Mouse (Mus musculus) c-Kit-positive CD71-negative TER-119-negative erythroid progenitor cells, embryonic 14.5 days (primary cell): ENCODE results near the gene Ctns.
A peak's percentile ranks its signal among the peaks of the same experiment; 100 is the strongest.

Experiments used
- DNase-seq: peaks from one replicate; pipeline ENCODE4 v3.0.0-alpha.2; 2013; ENCODE audit warnings: low read depth

Ctns gene

GRCm38 (mm10) chr11:73198603-73199229, at the start of gene Ctns:
Gene Ctns, minus strand, starts transcription at chr11:73199042.
- DNase-seq: peak; percentile 74

DNA sequence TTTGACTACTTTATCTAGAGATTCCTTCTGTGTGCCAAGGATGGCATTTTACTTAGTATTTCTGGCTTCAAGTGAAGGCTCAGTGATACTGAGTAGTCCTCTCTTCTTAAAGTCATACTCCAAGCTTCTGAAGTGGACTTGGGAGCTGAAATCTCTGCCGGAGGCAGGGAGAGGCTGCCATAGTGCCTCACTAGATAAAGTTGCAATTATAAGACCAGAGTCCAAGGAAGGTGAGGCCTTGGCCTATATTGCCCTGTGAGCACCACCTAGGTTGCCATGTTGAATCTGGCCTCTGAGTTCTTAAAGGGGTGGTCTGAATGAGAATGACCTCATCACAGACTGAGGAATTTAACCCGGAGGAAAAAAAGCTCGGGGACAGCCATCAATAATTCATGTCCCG, 43.9 kb upstream of the Ctns start:
- DNase-seq: no peak

DNA sequence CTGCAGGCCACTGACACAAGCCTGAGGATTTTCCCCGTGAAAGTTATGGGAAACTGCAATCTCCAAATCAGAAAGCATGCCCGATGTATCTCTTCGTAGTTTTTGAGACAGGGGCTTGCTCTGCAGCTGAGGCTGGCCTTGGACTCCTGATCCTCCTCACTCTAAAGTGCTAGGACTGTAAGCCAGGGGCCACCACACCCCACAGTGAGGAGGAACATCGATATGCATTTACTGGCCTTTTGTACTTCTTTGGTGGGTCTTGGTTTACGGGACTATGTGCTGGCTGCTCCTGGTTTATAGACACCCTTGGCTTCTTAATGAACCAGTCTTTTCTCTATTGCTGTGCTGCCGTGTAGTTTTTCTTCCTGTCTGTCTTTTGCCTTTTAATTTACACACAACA, 43.4 kb upstream of the Ctns start:
- no peak for DNase-seq

- no peak for DNase-seq
Measured at GRCm38 (mm10) chr11:73236731-73237130, 37.9 kb upstream of the Ctns start.

- DNase-seq: no peak
Measured at GRCm38 (mm10) chr11:73235990-73236701, 37.3 kb upstream of the Ctns start.

DNA sequence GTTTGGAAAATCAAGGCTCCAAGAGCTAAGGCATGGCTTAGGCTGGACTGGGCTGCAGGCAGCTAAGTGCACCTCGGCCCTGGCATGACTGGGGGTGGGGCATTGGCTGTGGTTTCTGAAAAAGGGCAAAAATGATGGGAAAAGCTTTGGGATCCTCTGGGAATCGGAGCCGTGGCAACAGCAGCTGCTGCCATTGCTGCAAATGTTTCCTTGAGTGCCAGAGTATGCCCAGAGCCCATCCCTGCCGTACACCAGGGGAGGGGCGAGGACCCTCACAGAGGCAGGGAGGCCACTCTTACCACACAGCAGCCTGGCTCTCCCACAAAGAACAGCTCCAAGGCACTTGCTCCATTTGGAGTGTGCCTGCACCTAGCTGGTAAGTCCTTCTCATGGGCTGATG, 35.1 kb upstream of the Ctns start, which contains the start of gene Trpv1:
TSS of gene Trpv1 (plus strand) at position 301 of the 400 bp plus-strand sequence.
- no peak for DNase-seq

DNA sequence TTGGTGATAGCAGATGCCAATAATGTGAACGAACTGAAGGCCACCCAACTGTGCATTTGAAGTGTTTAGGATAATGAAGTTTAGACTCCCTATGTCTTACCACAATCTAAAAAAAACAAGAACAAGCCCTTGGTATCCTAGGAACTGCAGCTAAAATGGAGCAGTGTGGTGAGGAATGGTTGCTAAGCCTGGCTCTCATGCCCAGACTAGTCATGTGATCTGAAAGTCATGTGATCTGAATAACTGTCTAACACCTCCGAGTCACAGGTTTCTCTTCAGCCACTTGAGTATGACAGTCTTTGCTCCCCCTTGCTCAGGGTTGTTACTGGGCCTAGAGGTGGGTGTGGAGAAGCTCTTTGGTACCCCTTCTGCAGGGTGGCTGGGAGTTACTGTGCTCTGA, 33.7 kb upstream of the Ctns start:
- no peak for DNase-seq

DNA sequence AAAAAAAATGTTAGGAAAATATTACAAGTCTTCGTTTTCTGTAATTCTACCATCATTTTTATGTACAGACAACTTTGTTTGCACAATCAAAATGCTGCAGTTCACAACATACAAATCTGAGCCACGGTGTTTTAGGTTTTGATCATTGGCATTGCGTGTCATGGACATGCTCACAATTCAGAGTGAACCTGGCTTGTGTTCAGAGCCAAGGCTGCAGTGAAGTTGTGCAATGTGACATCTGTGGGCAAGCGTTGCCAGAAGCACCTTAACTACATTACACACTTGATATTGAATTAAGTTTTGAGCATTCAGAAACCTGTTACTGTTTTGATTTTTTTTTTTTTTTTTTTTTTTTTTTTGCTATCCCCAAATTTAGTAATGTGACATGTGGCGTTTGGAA, 31.2 kb upstream of the Ctns start:
- DNase-seq: no peak

GRCm38 (mm10) chr11:73228881-73229280, 30.0 kb upstream of the Ctns start:
- DNase-seq: no peak

DNA sequence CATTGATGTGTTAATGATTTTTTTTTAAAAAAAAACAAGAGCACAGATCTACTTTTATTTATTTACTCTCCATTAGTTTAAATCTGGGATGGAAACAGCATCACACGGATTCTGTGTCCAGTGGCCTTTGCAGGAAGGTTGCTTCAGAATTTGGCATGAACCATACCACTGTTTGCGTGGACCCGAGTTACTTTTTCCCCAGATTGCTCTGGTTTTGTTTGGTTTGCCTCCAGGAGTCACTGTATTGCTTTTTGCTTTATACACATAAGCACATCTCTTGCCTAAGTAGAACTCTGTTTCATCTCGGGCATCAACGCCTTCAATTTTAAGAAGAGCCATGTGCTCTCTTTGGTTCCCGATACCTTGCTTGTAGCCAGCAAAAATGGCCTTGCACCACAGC, 27.0 kb upstream of the Ctns start:
- no peak for DNase-seq

GRCm38 (mm10) chr11:73223966-73224365, 25.1 kb upstream of the Ctns start:
- no peak for DNase-seq

DNA sequence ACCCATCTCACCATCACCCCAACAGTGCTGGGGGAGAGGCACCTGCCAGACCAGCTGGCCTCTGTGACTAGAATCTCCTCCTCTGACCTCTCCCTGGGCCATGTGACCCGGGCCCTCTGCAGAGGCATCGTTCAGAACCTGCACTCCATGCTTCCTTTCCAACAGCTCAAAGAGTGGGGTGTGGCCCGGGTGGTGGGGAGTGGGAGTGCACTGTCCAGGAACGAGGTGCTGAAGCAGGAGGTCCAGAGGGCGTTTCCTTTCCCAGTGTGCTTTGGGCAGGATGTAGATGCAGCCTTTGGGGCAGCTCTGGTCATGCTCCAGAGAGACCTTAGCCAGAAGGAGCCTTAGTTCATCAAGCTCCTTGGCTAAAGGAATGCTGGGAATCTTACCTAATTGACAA, 24.0 kb upstream of the Ctns start:
- DNase-seq: no peak

DNA sequence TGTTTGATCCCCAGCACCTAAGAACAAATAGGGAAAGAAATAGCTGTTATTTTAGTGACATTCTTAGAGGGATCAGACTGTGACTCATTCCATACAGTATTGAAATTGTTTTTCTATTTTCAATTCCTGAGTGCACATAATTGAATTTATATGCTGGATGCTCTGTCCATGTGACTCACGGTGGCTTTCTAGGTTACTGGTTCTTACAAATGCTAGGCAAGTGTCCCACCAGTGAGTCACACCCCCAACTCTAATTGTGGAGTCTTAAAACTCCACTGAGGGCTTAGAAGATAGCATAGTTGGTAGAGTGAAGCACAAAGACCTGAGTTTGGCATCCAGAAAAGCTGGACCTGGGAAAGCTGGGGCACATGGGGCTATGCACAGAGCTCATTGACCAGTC, 21.8 kb upstream of the Ctns start:
- no peak for DNase-seq

GRCm38 (mm10) chr11:73219671-73220070, 20.8 kb upstream of the Ctns start:
- no peak for DNase-seq

- no peak for DNase-seq
Measured at GRCm38 (mm10) chr11:73213956-73214355, 15.1 kb upstream of the Ctns start.

- no peak for DNase-seq
Measured at GRCm38 (mm10) chr11:73207621-73208020, 8.8 kb upstream of the Ctns start.

GRCm38 (mm10) chr11:73205194-73205593, 6.4 kb upstream of the Ctns start:
- no peak for DNase-seq

- DNase-seq: no peak
Measured at GRCm38 (mm10) chr11:73203895-73204294, 5.1 kb upstream of the Ctns start.

- no peak for DNase-seq
Measured at GRCm38 (mm10) chr11:73201597-73201996, 2.8 kb upstream of the Ctns start.

- no peak for DNase-seq
Measured at GRCm38 (mm10) chr11:73201021-73201420, 2.2 kb upstream of the Ctns start.

DNA sequence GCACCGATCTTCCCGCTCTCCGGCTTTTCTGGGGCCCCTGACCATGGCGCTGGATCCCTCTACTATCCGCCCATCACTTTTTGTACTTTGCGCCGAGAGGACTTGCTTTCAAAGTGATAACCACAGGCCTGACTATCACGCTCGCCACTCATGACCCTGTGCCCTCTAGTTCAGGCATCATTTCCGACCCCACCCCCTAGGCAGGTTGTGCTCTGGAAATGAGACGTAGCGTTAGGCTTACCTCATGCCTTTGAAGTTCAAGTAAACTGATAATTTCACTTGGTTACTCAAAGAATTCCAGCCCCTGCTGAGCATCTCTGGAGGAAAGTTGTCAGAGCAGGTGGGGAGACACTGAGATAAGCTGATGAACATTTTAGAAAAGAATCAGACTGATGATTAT, 1.0 kb upstream of the Ctns start:
- no peak for DNase-seq

DNA sequence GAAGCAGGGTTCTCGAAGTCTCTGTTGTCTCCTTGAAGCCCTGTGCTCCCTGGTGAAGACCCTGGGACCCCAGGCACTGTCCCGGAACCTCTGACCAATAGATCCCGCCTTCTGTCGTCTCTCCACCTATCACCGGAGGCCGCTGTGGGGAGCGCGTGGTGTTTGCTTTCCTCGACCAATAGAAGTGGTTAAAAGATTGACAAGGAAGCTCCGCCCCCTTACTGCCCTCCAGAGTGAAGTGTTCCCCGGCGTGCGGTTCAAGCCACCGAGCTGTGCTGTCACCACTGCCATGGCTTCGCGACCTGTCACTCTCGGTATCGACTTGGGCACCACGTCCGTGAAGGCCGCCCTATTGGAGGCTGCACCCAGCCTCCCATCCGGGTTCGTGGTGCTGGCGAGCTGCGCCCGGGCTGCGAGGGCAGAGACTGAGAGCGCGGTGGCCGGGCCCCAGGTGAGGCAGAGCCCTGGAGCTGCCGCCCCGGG, 429 bp upstream of the Ctns start, which contains the start of gene Shpk:
TSS of gene Shpk (plus strand) at position 231 of the 483 bp plus-strand sequence.
- peak; percentile 97 for DNase-seq

GRCm38 (mm10) chr11:73198190-73198589, 652 bp downstream of the Ctns start:
- no peak for DNase-seq

GRCm38 (mm10) chr11:73194444-73194843, 4.4 kb downstream of the Ctns start:
- no peak for DNase-seq
